Mouse (Mus musculus): ENCODE data around the gene Fam129a. TPM values are rescaled to one million over a fixed set of nuclear protein-coding genes. Genes with fewer than 3 reads are reported as not detected.
A peak's percentile ranks its signal among the peaks of the same experiment; 100 is the strongest.

The Fam129a gene
- total and polyA plus RNA-seq, 3 experiments: 27.8 to 48.3 (median 37.0) TPM

GRCm38 (mm10) chr1:151630251-151630628, 59.3 kb downstream of the Fam129a start:
- H3K4me2 ChIP-seq (ENCODE audit: insufficient read depth, low read depth, poor library complexity, severe bottlenecking): no peak overlapping the region
- no peak overlapping the region for H3K4me3 ChIP-seq (replicated peaks in 1 of 3; ENCODE audit: low read depth in 2 of 3, low read length in 2 of 3, poor library complexity in 1 of 3)
- peaks cover 7% of the 10 kb centered on the region; the same call in 1 of the 2 replicates for H3K79me2 ChIP-seq (replicated peaks; ENCODE audit: control insufficient read depth, extremely low read depth, insufficient read depth, poor library complexity, severe bottlenecking)
- dilution Hi-C loops (cut with MboI; ENCODE audit: extremely low pct_ligation_motif_present, extremely low pct_unique_long_range_greater_than_20kb, low sequenced_read_pairs): no loop called here
- no peak for DNase-seq (ENCODE audit: extremely low read depth)
- H3K4me1 ChIP-seq (ENCODE audit: control insufficient read depth in 1 of 2, insufficient read depth in 2 of 2): peaks cover 0 to 5% of the 10 kb centered on the region in 2 experiments; a peak in 2 of 4 replicates
- peaks cover 5 to 19% of the 10 kb centered on the region in 2 experiments for H3K36me3 ChIP-seq (replicated peaks in 1 of 2; ENCODE audit: control insufficient read depth in 1 of 2, insufficient read depth in 1 of 2, low read length in 1 of 2)
- H3K27ac ChIP-seq (ENCODE audit: insufficient read depth, low read depth): no peak overlapping the region
- TF ChIP-seq CHD1 (IDR thresholded peaks at IDR 0.05; ENCODE audit: low read depth, low read length) (no peak), JUND (conservative IDR thresholded peaks at IDR 0.05; ENCODE audit: low read depth, low read length) (no peak), TBP (conservative IDR thresholded peaks at IDR 0.05; ENCODE audit: low read depth, low read length) (no peak), POLR2A (IDR thresholded peaks at IDR 0.05; ENCODE audit: low read depth, low read length) (no peak), USF2 (conservative IDR thresholded peaks at IDR 0.05; ENCODE audit: low read depth, low read length) (no peak)
- peaks cover 7% of the 10 kb centered on the region for H3K9me3 ChIP-seq (replicated peaks; ENCODE audit: low read length)
- no peaks in the 10 kb centered on the region for H3K27me3 ChIP-seq (replicated peaks)
- H3K9ac ChIP-seq (ENCODE audit: insufficient read depth, low read depth): no peak overlapping the region
- in situ Hi-C loops (cut with MboI; ENCODE audit: low pct_ligation_motif_present, low pct_unique_long_range_greater_than_20kb, low sequenced_read_pairs): no loop called here

GRCm38 (mm10) chr1:151631061-151631460, 60.1 kb downstream of the Fam129a start:
- dilution Hi-C loops (cut with MboI; ENCODE audit: extremely low pct_ligation_motif_present, extremely low pct_unique_long_range_greater_than_20kb, low sequenced_read_pairs) (no loop called here), in situ Hi-C loops (cut with MboI; ENCODE audit: low pct_ligation_motif_present, low pct_unique_long_range_greater_than_20kb, low sequenced_read_pairs) (no loop called here)
- Histone ChIP-seq H3K27ac (ENCODE audit: insufficient read depth, low read depth) (no peak overlapping the region), H3K36me3 (replicated peaks in 1 of 2; ENCODE audit: control insufficient read depth in 1 of 2, insufficient read depth in 1 of 2, low read length in 1 of 2) (peaks cover 7 to 27% of the 10 kb centered on the region in 2 experiments), H3K79me2 (replicated peaks; ENCODE audit: control insufficient read depth, extremely low read depth, insufficient read depth, poor library complexity, severe bottlenecking) (peaks cover 5% of the 10 kb centered on the region; the same call in 1 of the 2 replicates), H3K4me2 (ENCODE audit: insufficient read depth, low read depth, poor library complexity, severe bottlenecking) (no peak overlapping the region), H3K9me3 (replicated peaks; ENCODE audit: low read length) (peaks cover 7% of the 10 kb centered on the region), H3K27me3 (replicated peaks) (no peaks in the 10 kb centered on the region), H3K9ac (ENCODE audit: insufficient read depth, low read depth) (no peak overlapping the region), H3K4me1 (ENCODE audit: control insufficient read depth in 1 of 2, insufficient read depth in 2 of 2) (no peaks in the 10 kb centered on the region), H3K4me3 (replicated peaks in 1 of 3; ENCODE audit: low read depth in 2 of 3, low read length in 2 of 3, poor library complexity in 1 of 3) (no peak overlapping the region)
- no peak for DNase-seq (ENCODE audit: extremely low read depth)
- TF ChIP-seq E2F4 (IDR thresholded peaks at IDR 0.05; ENCODE audit: insufficient replicate concordance, low read depth, low read length) (no peak), TBP (conservative IDR thresholded peaks at IDR 0.05; ENCODE audit: low read depth, low read length) (no peak), RAD21 (IDR thresholded peaks at IDR 0.05; ENCODE audit: low read depth, low read length) (no peak), HCFC1 (IDR thresholded peaks at IDR 0.05; ENCODE audit: low read depth, low read length) (no peak)

- dilution Hi-C loops (cut with MboI; ENCODE audit: extremely low pct_ligation_motif_present, extremely low pct_unique_long_range_greater_than_20kb, low sequenced_read_pairs) (no loop called here), in situ Hi-C loops (cut with MboI; ENCODE audit: low pct_ligation_motif_present, low pct_unique_long_range_greater_than_20kb, low sequenced_read_pairs) (no loop called here)
Observed at GRCm38 (mm10) chr1:151631703-151632294, 60.8 kb downstream of the Fam129a start.

More at GRCm38 (mm10) chr1:151631703-151632294, 60.8 kb downstream of the Fam129a start:
- Histone ChIP-seq H3K9ac (ENCODE audit: insufficient read depth, low read depth) (no peak overlapping the region), H3K4me2 (ENCODE audit: insufficient read depth, low read depth, poor library complexity, severe bottlenecking) (no peak overlapping the region), H3K27ac (ENCODE audit: insufficient read depth, low read depth) (no peak overlapping the region), H3K36me3 (replicated peaks in 1 of 2; ENCODE audit: control insufficient read depth in 1 of 2, insufficient read depth in 1 of 2, low read length in 1 of 2) (peaks cover 12 to 34% of the 10 kb centered on the region in 2 experiments), H3K4me1 (ENCODE audit: control insufficient read depth in 1 of 2, insufficient read depth in 2 of 2) (no peaks in the 10 kb centered on the region), H3K9me3 (replicated peaks; ENCODE audit: low read length) (peaks cover 7% of the 10 kb centered on the region), H3K79me2 (replicated peaks; ENCODE audit: control insufficient read depth, extremely low read depth, insufficient read depth, poor library complexity, severe bottlenecking) (peaks cover 5% of the 10 kb centered on the region; the same call in 1 of the 2 replicates), H3K27me3 (replicated peaks) (no peaks in the 10 kb centered on the region), H3K4me3 (replicated peaks in 1 of 3; ENCODE audit: low read depth in 2 of 3, low read length in 2 of 3, poor library complexity in 1 of 3) (no peak overlapping the region)
- DNase-seq (ENCODE audit: extremely low read depth): no peak
- TF ChIP-seq NRF1 (IDR thresholded peaks at IDR 0.05; ENCODE audit: low read depth, low read length): no peak
- peak; percentile 72 for TF ChIP-seq MAFK (IDR thresholded peaks at IDR 0.05; ENCODE audit: insufficient replicate concordance, low read length)
- TF ChIP-seq POLR2AphosphoS2 (IDR thresholded peaks at IDR 0.05; ENCODE audit: low read depth, low read length): no peak

All from CH12.LX (cell line).